Mouse (Mus musculus) C2C12 (cell line): ENCODE measurements around the gene Cpm.
"Not testable (repeated sequence)": the region's sequence is repeated elsewhere in the genome, so short reads cannot be mapped to it uniquely, and the experiment has no call there.

Experiments used
- CEBPB ChIP-seq: IDR thresholded peaks from one replicate; pipeline ENCODE4 v1.6.1; 2011; ENCODE audit warnings: low read depth, mild to moderate bottlenecking, control low read depth, moderate library complexity
- CTCF ChIP-seq: IDR thresholded peaks from one replicate; pipeline ENCODE4 v1.5.1; 2011; ENCODE audit not compliant: control insufficient read depth, insufficient read depth, insufficient read length
- MAX ChIP-seq: IDR thresholded peaks from one replicate; pipeline ENCODE4 v1.6.1; 2011; ENCODE audit warnings: mild to moderate bottlenecking, control low read depth
- MYOD1 ChIP-seq: IDR thresholded peaks from one replicate; pipeline ENCODE4 v1.6.1; 2011; ENCODE audit warnings: low read depth; ENCODE audit not compliant: control insufficient read depth, insufficient read length
- MYOG ChIP-seq: IDR thresholded peaks from one replicate; pipeline ENCODE4 v1.6.1; 2011; ENCODE audit not compliant: control insufficient read depth, insufficient read length; ENCODE audit errors: extremely low read depth

DNA sequence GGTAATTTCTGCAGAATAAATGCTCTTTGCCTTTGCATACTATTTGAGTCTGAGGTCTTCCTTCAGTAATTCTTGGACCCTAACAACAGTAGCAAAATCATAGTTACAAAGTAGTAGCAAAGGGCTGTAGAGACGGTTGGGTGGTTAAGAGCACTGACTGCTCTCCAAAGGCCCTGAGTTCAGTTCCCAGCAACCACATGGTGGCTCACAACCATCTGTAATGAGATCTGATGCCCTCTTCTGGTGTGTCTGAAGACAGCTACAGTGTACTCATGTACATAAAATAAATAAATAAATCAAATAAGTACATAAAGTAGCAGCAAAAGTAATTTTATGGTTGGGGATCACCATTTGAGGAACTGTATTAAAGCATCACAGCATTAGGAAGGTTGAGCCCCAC lies 86.4 kb downstream of the Cpm start:
- TF ChIP-seq CTCF, CEBPB, MYOD1, MAX, MYOG: not testable (repeated sequence)
